Mouse (Mus musculus): ENCODE results near the gene Il11ra1. TPM values are rescaled to one million over a fixed set of nuclear protein-coding genes. Genes with fewer than 3 reads are reported as not detected.

Gene Il11ra1
- polyA plus RNA-seq, 1 experiment from 2014 or later, result 43.0 TPM

DNA sequence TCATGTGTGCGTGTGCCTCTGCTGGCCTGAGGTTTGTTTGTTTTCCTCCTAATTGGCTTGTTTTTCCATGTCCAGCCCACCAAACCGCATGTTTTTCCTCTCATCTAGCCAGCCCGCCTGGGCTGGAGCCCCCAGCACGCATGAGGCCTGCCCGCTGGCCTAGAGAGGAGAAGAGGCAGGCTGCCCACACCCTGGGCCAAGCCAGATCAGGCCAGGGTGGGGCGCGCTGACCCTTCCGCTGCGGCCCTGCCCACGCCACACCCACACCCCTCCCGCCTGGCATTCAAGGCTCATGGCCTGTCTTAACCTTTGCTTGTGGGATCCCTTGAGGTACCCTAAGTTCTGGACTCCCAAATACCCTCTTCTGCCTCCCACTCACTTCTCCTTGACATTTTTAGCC is 33.1 kb upstream of the Il11ra1 start:
- WGBS (ENCODE audit: insufficient replicate concordance), result 71% methylated on average over 11 of the region's 11 CpGs
- Histone ChIP-seq H3K9ac (no peak overlapping the region), H3K4me3 (no peak overlapping the region), H3K4me1 (peaks cover 24% of the 10 kb centered on the region), H3K9me3 (replicated peaks) (no peaks in the 10 kb centered on the region), H3K27me3 (replicated peaks) (peaks cover 55% of the 10 kb centered on the region), H3K27ac (no peak overlapping the region), H3K4me2 (no peak overlapping the region), H3K36me3 (no peaks in the 10 kb centered on the region)
- ATAC-seq, result no peak

DNA sequence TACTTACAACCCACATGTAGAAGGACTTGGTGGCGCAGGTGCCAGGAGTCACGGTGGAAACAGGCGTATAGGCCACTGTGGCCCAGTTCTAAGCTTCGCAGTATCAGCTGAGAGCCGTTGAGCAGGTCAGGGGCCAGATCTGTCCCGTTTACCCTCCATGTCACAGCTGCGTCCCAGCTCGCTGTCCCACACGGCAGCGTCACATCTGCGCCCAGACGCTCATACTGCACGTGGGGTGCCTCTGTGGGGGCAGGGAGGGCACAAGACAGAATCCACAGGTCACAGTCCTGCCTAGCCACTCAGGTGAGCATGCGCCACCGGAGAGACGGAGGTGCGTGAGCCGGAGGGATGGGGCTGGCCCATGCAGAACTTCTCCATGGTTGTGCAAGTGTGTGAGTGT is 29.0 kb upstream of the Il11ra1 start:
- 0 out of 2 replicates have a peak, but pooled peaks cover 7% of the 10 kb centered on the region for H3K4me1 ChIP-seq
- H3K9ac ChIP-seq, result no peak overlapping the region
- no peak overlapping the region for H3K4me3 ChIP-seq
- no peak for ATAC-seq
- H3K27me3 ChIP-seq (replicated peaks), result peaks cover 60% of the 10 kb centered on the region
- H3K27ac ChIP-seq, result no peak overlapping the region
- no peak overlapping the region for H3K4me2 ChIP-seq
- H3K36me3 ChIP-seq, result no peaks in the 10 kb centered on the region
- no peaks in the 10 kb centered on the region for H3K9me3 ChIP-seq (replicated peaks)
- WGBS (ENCODE audit: insufficient replicate concordance), result 72% methylated on average over 18 of the region's 18 CpGs

DNA sequence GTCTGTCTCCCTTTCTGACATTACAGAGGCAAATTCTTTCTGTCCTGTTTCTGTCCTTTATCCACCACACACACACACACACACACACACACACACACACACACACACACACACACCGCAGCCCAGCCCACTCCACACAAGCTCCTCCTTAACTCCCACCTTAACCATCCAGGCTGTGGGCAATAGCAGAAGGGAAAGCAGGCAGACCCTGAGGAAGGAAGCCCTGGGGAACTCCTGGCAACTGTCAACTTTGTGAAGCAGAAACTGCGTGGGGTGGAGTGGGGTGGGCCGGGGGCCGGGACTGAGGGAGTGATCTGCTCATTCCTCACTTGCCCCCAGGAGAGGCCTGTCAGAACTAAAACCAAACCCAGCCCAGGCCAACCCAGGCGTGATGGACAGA is 28.3 kb upstream of the Il11ra1 start:
- H3K27me3 ChIP-seq (replicated peaks), result peaks cover 66% of the 10 kb centered on the region
- no peaks in the 10 kb centered on the region for H3K9me3 ChIP-seq (replicated peaks)
- no peak overlapping the region for H3K27ac ChIP-seq
- WGBS (ENCODE audit: insufficient replicate concordance), result 46% methylated on average over 5 of the region's 5 CpGs
- no peak overlapping the region for H3K4me2 ChIP-seq
- no peak overlapping the region for H3K9ac ChIP-seq
- 0 out of 2 replicates have a peak, but pooled peaks cover 11% of the 10 kb centered on the region for H3K4me1 ChIP-seq
- H3K4me3 ChIP-seq, result no peak overlapping the region
- ATAC-seq, result no peak
- H3K36me3 ChIP-seq, result no peaks in the 10 kb centered on the region

DNA sequence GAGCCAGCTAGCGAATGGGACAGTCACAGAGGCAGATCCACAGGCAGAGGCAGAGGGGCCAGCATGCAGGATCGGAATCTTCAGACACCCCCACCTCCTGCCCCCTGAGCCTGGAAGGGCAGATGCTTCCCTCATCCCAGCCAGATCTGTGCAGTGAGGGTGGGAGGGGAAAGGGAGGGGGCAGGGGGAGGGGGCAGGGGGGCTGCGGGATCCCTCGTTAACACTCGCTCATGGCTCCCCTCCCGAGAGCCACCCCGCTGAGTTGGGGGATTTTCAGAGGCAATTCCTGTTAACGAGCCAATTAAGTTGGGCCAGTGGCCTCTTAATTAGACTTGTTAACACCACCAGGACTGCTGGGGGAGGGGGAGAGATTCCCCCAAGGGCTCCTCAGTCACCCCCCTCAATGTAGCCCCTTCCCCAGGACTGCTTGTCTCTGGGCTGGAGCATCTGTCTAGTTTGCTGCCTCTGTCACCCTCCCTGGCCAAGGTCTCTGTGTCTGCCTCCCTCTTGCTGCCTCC is 27.8 kb upstream of the Il11ra1 start:
- H3K4me1 ChIP-seq, result 0 out of 2 replicates have a peak, but pooled peaks cover 12% of the 10 kb centered on the region
- H3K4me3 ChIP-seq, result no peak overlapping the region
- H3K36me3 ChIP-seq, result no peaks in the 10 kb centered on the region
- no peak overlapping the region for H3K4me2 ChIP-seq
- H3K9me3 ChIP-seq (replicated peaks), result no peaks in the 10 kb centered on the region
- WGBS (ENCODE audit: insufficient replicate concordance), result 19% methylated on average over 8 of the region's 8 CpGs
- H3K27ac ChIP-seq, result no peak overlapping the region
- H3K27me3 ChIP-seq (replicated peaks), result peaks cover 66% of the 10 kb centered on the region
- no peak overlapping the region for H3K9ac ChIP-seq
- ATAC-seq, result no peak

DNA sequence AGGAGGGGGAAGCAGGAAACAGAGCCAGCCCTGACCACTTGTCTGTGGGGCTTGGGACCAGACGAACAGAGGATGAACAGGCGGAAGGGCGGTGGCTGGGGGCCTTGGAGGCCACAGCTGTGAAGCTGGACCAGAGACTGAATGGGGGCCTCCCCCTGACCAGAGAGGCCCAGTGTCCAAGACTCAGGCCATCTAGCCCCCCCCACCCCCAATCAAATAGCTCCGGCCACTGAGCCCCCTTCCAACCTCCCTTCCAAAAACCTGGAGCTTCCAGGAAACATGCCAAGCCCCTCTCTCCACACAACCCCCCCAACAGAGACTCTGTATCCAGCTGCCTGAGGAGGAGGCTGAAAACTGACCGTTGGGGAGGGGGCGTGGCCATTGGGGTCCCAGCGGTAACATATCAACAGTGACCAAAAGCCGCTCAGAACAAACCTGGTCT is 27.2 kb upstream of the Il11ra1 start:
- Histone ChIP-seq H3K9ac (no peak overlapping the region), H3K4me1 (0 out of 2 replicates have a peak, but pooled peaks cover 12% of the 10 kb centered on the region), H3K27ac (no peak overlapping the region), H3K36me3 (no peaks in the 10 kb centered on the region), H3K4me3 (no peak overlapping the region), H3K9me3 (replicated peaks) (no peaks in the 10 kb centered on the region), H3K4me2 (no peak overlapping the region), H3K27me3 (replicated peaks) (peaks cover 71% of the 10 kb centered on the region)
- WGBS (ENCODE audit: insufficient replicate concordance), result 29% methylated on average over 8 of the region's 8 CpGs
- ATAC-seq, result no peak

DNA sequence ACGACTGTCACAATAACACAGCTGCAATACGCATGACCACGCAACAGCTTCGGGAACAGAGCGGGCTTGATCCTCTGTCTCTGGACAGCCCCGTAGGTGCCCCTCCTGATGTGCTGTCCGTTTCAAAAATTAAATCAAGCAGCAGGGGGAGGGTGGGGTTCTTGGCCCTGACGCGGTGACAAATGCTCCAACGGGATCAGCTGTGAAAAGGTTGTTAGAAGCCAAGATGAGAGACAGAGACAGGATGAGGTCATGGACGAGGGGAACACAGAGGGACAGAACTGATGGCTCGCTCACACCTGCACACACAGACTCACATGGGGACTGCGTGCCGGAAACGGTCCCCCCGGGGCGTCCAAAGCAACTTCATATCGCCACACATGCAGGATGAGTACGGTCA is 26.6 kb upstream of the Il11ra1 start:
- no peaks in the 10 kb centered on the region for H3K36me3 ChIP-seq
- 59% methylated on average over 19 of the region's 19 CpGs for WGBS (ENCODE audit: insufficient replicate concordance)
- no peak overlapping the region for H3K27ac ChIP-seq
- 0 out of 2 replicates have a peak, but pooled peaks cover 12% of the 10 kb centered on the region for H3K4me1 ChIP-seq
- H3K27me3 ChIP-seq (replicated peaks), result peaks cover 76% of the 10 kb centered on the region
- no peaks in the 10 kb centered on the region for H3K9me3 ChIP-seq (replicated peaks)
- no peak overlapping the region for H3K9ac ChIP-seq
- no peak overlapping the region for H3K4me3 ChIP-seq
- H3K4me2 ChIP-seq, result no peak overlapping the region
- no peak for ATAC-seq

DNA sequence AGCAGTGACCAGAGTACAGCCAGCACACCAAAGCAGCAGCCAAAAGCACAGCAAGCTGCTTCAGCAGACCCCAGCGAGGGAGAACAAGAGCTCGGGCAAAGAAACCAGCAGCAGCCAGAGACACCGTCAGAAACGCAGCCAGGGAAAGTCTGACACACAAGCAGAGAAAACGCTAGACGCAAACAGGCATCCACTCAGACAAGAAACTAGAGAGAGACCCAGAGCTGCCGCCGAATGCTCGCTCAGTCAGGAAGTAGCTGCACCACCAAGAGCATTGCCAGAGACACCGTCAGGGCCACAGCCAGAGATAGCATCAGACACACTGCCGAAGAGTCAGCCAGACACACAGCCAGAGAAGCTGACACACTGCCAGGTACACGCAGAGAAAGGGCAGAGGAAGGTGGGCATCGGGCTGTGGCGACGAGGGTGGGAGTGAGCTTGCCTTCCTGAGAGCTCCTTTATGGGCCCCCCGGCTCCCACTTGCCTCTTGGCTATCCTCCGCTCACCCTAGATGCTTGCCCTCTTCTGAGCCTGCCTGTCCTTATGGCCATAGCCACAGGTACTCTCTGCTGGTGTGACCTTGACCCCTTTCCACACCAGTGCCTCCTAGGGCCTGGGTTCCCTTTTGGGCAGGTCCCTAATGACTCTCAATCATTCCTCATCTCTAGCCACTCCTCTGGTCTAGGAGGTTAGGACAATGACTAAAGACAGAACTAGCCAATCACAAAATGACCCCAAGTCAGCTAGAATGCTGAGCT is 23.4 kb upstream of the Il11ra1 start:
- Histone ChIP-seq H3K9me3 (replicated peaks) (no peaks in the 10 kb centered on the region), H3K4me1 (peaks cover 14% of the 10 kb centered on the region; the same call in 1 of the 2 replicates), H3K36me3 (no peaks in the 10 kb centered on the region), H3K9ac (no peak overlapping the region), H3K27ac (no peak overlapping the region), H3K4me2 (no peak overlapping the region), H3K4me3 (no peak overlapping the region), H3K27me3 (replicated peaks) (peaks cover 94% of the 10 kb centered on the region)
- 36% methylated on average over 17 of the region's 17 CpGs for WGBS (ENCODE audit: insufficient replicate concordance)
- no peak for ATAC-seq

DNA sequence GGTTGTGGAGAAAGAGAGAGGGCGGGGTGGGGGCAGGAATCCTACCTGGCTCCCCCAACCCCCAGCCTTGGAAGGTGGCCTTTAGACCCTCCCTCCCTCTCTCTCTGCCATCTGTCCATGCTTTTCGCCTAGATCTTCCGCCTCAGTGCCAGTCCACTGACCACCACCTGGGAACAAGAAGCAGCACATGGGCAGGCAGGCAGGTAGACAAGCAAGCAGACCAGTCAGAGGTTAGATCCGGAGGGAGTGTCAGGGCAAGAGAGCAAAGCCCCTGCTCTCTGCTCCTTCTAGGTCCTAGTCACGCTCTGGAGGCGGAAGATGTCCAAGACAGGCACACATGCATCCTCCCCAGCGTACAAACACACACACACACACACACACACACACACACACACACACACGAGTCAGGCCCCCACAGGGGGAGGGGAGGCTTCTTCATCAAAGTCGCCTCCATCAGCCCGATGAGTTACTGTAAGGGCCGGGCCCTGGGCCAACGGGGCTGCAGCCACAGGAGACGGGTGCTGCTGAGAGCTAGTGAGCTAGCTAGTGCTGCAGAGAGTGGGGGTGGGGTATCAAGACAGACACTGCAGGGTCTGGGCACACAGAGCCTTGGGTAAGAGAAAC is 22.7 kb upstream of the Il11ra1 start:
- H3K36me3 ChIP-seq, result no peaks in the 10 kb centered on the region
- H3K27ac ChIP-seq, result no peak overlapping the region
- no peak overlapping the region for H3K4me3 ChIP-seq
- peaks cover 8% of the 10 kb centered on the region; the same call in 1 of the 2 replicates for H3K4me1 ChIP-seq
- ATAC-seq, result no peak
- H3K9me3 ChIP-seq (replicated peaks), result no peaks in the 10 kb centered on the region
- H3K27me3 ChIP-seq (replicated peaks), result peaks cover 92% of the 10 kb centered on the region
- WGBS (ENCODE audit: insufficient replicate concordance), result 43% methylated on average over 13 of the region's 13 CpGs
- H3K4me2 ChIP-seq, result no peak overlapping the region
- no peak overlapping the region for H3K9ac ChIP-seq

DNA sequence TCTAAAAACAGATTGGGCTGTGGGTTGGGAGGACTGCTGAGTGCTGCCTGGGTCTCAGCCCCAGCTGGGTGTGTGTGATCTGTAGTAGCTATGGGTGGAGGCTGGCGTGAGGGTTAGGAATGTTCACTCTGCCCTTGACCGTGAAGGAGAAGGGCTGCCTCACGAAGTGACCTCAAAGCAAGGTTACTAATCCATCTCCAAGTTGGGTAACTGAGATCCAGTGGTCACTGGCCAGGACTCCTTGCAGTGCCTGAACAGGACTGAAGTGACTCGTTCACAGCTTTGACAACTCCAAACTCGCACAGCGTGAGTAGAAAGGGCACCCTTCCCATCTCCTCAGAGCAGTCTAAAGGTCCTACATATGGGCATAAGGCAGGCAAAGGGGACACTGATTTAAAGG is 20.9 kb upstream of the Il11ra1 start:
- Histone ChIP-seq H3K36me3 (no peaks in the 10 kb centered on the region), H3K4me3 (no peak overlapping the region), H3K9me3 (replicated peaks) (no peaks in the 10 kb centered on the region), H3K4me2 (no peak overlapping the region), H3K9ac (no peak overlapping the region), H3K27ac (no peak overlapping the region), H3K27me3 (replicated peaks) (peaks cover 89% of the 10 kb centered on the region), H3K4me1 (peaks cover 8% of the 10 kb centered on the region; the same call in 1 of the 2 replicates)
- WGBS (ENCODE audit: insufficient replicate concordance), result 40% methylated on average over 6 of the region's 6 CpGs
- ATAC-seq, result no peak

DNA sequence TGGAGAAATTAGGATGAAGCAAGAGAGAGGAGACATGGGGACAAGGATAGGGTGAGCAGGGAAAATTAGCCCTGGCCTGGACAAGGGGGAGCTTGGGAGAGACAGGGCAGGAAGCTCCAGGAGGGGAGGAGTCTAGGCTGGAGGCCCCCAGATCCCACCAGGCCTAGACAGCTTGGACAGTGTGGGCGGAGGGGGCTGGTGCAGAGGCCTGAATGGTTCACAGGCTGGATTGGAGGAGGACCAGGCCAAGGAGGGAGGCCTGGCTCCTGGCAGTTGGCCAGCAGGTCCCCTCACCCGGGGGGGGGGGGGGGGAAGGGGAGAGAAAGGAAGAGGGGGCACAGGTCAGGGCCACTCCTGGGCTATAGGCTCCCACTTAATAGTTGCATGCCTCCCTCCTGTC is 20.5 kb upstream of the Il11ra1 start:
- Histone ChIP-seq H3K9ac (no peak overlapping the region), H3K9me3 (replicated peaks) (no peaks in the 10 kb centered on the region), H3K4me2 (no peak overlapping the region), H3K27ac (no peak overlapping the region), H3K4me1 (peaks cover 8% of the 10 kb centered on the region; the same call in 1 of the 2 replicates), H3K4me3 (no peak overlapping the region), H3K27me3 (replicated peaks) (peaks cover 89% of the 10 kb centered on the region), H3K36me3 (no peaks in the 10 kb centered on the region)
- ATAC-seq, result 0 out of 2 replicates have a peak, but pooled peaks have one; percentile 33
- WGBS (ENCODE audit: insufficient replicate concordance), result 56% methylated on average over 1 of the region's 2 CpGs

DNA sequence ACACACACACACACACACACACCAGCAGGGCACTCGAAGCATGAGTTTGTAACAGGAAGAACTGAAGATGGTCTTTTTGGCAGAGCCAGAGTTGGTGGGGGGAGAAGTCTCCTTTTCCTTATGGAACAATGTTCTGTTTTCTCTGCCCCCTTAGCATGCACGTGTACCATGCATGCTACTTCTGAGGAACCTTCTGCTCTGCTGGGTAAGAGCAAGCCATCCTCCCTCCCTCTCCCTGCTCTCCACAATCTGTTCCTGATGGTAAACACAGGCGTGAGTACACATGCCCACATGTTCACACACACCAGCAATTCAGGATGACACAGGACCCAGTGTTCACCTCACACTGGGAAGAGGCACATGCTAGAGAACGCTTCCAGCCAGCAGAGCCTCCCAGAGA is 18.6 kb upstream of the Il11ra1 start:
- Histone ChIP-seq H3K27me3 (replicated peaks) (peaks cover 85% of the 10 kb centered on the region), H3K9ac (no peak overlapping the region), H3K9me3 (replicated peaks) (no peaks in the 10 kb centered on the region), H3K4me2 (no peak overlapping the region), H3K4me1 (peaks cover 7% of the 10 kb centered on the region; the same call in 1 of the 2 replicates), H3K27ac (no peak overlapping the region), H3K4me3 (no peak overlapping the region), H3K36me3 (no peaks in the 10 kb centered on the region)
- no peak for ATAC-seq
- WGBS (ENCODE audit: insufficient replicate concordance), result 44% methylated on average over 4 of the region's 4 CpGs

DNA sequence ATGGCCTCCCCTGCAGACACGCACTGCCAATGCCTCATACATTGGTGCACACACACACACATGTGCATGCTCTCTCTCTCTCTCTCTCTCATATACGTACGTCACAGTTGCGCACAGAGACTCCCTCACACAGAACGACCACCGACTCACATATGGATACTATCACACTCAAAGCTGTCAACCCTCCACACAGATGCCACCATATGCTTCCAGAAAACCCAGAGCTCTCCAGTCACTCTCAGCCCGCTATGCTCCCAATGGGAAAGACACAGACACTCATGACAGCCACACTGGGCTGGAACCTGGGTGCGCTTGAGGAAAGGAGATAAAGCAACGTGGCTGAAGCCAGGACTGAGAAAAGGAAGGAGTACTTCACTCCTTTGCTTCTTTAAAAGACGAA is 17.8 kb upstream of the Il11ra1 start:
- Histone ChIP-seq H3K27ac (no peak overlapping the region), H3K36me3 (no peaks in the 10 kb centered on the region), H3K27me3 (replicated peaks) (peaks cover 83% of the 10 kb centered on the region), H3K4me1 (peaks cover 3% of the 10 kb centered on the region; the same call in 1 of the 2 replicates), H3K4me2 (no peak overlapping the region), H3K9me3 (replicated peaks) (no peaks in the 10 kb centered on the region), H3K4me3 (no peak overlapping the region), H3K9ac (no peak overlapping the region)
- ATAC-seq, result no peak
- 70% methylated on average over 10 of the region's 10 CpGs for WGBS (ENCODE audit: insufficient replicate concordance)

All from liver, embryonic 12.5 days (tissue).